Mouse (Mus musculus) gastrocnemius, adult 2 months (tissue): ENCODE results near the gene Igsf9. TPM values are rescaled to one million over a fixed set of nuclear protein-coding genes. Genes with fewer than 3 reads are reported as not detected.

Experiments
- DNase-seq: peaks from one replicate; pipeline ENCODE4 v3.0.0; 2022
- H3K27ac ChIP-seq: fragments of 200-600 bp; 2 replicates; pipeline ENCODE4 v1.8.1; 2022; ENCODE audit warnings: mild to moderate bottlenecking
- H3K4me3 ChIP-seq: fragments of 200-600 bp; 2 replicates; pipeline ENCODE4 v1.8.1; 2022; ENCODE audit warnings: mild to moderate bottlenecking, moderate library complexity
- CTCF ChIP-seq: fragments of 200-600 bp; IDR thresholded peaks from 2 replicates; pipeline ENCODE4 v1.8.1; 2022; ENCODE audit warnings: antibody characterized with exemption, mild to moderate bottlenecking, moderate library complexity
- intact Hi-C: fragments of 180-260 bp; cut with DNase I; formaldehyde crosslinking; loops from one replicate; pipeline ENCODE4 v1.15.1; 2025
- total RNA-seq, 2 experiments: library from RNA; stranded (reverse); gene quantifications; 2 replicates each; pipeline ENCODE4 v1.2.3; 2021

The Igsf9 gene
- total RNA-seq, 2 experiments from 2014 or later, result 0.67 TPM; not detected in 1

DNA sequence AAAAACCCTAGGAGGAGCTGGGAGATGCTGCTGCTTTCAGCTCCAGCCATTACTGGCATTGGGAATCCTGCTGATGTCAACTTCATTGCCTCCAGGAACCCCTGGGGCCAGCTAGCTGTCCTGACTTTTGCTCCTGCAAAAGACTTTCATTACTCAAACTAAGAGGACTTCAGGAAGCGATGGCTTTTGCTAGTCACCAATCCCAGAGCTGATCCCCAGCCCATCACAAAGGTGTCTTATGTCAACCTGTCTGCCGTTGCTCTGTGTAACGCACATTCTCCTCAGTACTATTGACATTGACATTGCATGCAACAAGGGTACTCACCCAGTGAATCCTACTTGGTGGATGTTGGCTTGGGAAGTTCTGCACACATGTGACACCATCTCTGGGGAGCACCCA lies 7.4 kb upstream of the Igsf9 start:
- no peak overlapping the region for H3K27ac ChIP-seq
- intact Hi-C loops, result no loop called here
- no peak for DNase-seq
- no peak for TF ChIP-seq CTCF
- no peak overlapping the region for H3K4me3 ChIP-seq

DNA sequence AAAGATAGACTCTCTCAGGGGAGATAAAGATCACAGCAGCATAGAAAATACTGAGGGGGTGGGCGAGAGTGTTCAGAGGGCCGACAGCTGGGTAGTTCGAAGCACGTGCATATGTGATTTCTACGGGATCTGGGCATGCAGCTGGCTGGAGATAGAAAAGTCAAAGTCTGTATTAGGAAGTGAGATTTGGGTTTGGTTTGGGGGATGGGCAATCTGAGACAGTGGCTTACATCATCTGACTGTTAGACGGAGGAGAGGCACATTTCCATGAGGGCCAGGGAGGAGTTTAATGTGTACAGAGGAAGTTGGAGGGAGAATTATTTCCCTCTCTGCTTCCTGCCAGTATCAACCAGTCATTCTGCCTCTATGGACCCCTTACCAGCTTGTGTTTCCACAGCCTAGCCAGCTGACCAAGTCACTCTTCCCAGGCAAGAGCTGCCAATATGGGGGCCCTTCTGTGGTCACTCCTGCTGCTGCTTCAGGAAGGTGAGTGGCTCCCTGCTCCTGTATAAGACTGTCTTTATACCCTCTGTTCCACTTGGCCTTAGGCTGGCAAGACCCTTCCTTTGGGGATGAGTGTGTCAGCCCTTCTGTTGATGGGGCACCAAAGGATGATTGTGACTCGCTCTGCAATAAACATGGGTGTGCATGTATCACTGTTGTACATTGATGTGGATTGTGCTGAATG lies 6.4 kb upstream of the Igsf9 start, which contains the start of gene Slamf9:
TSS of gene Slamf9 (plus strand) at position 305 of the 688 bp plus-strand sequence.
- intact Hi-C loops, result no loop called here
- Histone ChIP-seq H3K4me3 (peak within 1 kb of the TSS; percentile 3; the same call in 1 of the 2 replicates), H3K27ac (no peak within 1 kb of the TSS)
- DNase-seq, result no peak
- no peak for TF ChIP-seq CTCF

DNA sequence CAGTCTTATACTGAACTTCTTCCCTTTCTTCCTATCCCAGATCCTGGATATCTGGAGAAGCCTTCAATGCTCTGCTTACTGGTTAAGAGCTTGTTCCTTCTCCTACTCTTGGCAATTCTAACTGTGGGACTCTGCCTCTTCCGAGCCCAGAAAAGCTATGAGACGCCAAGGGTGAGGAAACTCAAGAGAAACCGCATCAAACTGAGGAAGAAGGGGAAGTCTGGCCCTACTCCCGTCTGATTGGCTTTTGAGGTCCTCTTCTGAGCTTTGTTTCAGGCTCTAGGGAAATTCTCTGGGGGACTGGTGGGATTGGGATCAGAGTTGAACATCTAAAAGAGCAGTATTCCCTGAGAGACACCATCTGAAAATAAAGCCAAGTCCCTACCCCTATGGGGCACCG lies 3.6 kb upstream of the Igsf9 start:
- no peak for DNase-seq
- no peak for TF ChIP-seq CTCF
- Histone ChIP-seq H3K4me3 (no peak overlapping the region), H3K27ac (no peak overlapping the region)
- intact Hi-C loops, result no loop called here

DNA sequence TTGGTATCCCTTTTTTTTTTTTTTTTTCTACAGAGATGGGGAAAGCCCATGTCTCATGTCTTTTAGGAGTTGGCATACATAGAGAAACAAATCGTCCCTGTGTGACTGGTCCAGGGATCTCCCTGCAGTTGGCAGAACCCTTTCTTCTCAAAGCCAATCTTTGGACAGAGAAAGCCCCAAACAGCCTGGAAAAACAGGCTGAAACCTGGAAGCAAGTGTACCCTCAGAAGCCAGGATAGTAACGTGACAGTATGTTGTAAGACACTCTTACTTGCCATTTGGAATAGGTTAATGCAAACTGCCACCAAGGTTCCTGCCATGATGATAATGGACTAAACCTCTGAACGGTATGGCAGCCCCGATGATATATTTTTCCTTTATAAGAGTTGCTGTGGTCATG lies 1.2 kb upstream of the Igsf9 start:
- DNase-seq, result no peak
- H3K4me3 ChIP-seq, result no peak overlapping the region
- intact Hi-C loops, result no loop called here
- no peak overlapping the region for H3K27ac ChIP-seq
- TF ChIP-seq CTCF, result no peak

DNA sequence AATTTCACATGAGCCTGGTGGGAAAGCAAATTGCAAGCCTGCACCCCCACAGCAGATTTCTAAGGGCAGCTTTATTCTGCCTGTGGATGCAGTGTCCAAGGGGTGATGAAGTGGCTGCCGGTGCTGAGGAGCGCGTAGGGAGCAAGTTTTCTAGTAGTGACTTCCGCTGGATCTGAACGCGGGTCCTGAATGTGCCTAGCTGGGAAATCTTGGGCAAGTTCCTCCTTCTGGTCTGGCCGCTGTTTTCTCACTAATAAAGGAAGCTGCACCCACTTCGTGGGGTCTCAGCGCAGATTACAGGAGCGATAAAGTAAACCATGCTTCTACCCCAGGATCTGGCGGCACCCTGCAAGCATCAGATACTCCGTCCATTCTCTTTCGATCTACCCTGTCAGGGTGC lies 477 bp upstream of the Igsf9 start:
- no peak for TF ChIP-seq CTCF
- Histone ChIP-seq H3K4me3 (no peak overlapping the region; the same call in 1 of the 2 replicates), H3K27ac (no peak overlapping the region)
- intact Hi-C loops, result no loop called here
- no peak for DNase-seq

DNA sequence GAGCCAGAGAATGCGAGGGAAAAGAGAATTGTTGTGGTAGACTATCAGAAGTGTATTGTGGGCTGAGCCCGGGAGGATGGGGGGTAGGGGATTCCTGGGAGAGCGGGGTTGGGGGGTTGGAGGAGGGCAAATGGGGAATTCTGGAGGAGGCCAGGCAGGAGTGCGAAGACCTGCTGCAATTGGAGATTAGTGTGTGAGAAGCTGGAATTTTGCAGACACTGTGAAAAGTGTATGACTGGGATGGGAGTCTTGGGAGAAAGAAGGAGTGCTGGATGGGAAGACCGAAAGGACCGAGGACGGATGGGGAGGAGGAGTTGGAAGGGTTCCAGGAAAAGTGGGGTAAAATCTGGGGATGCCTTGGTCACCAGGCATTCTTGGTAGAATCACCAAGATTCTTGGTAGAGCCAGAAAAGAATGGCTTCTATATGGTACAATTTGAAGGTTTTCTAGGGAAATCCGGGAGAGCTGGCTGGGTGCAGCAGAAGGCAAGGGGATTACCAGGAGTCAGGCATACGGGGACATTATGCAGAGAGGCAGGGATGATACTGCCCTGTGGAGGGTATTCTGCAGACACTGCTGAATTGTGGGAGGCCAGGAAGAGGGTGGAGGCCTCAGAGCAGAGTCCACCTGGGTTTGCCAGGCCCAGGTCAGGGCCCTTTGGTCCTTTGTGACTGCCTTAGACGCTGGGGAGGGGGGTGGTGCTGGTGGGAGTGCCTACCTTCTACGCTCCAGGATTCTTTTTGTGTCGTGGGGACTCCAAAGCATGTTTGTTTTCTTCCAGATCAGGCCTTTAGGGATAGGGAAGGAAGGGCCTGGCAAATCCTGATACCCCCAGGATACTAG lies 1.2 kb downstream of the Igsf9 start:
- H3K27ac ChIP-seq, result no peak overlapping the region
- no peak for TF ChIP-seq CTCF
- intact Hi-C loops, result no loop called here
- DNase-seq, result no peak
- H3K4me3 ChIP-seq, result peak overlapping the region; percentile 74

DNA sequence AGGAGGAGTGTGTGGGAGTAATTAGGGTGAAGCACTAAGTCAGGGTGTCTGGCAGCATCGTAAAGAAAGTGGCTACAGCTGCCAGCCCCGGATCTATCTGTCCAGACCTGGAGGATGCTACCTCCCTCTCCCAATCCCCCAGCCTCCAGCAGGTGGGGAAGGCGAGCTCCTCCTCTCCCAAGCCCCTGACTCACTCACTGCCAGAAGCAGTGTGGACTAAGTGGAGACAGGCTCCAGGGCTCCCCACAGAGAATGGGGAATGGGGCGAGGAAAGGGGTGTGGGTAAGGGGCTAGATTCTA lies 1.7 kb downstream of the Igsf9 start:
- no peak for TF ChIP-seq CTCF
- intact Hi-C loops, result no loop called here
- no peak overlapping the region for H3K4me3 ChIP-seq
- no peak overlapping the region for H3K27ac ChIP-seq
- DNase-seq, result no peak

DNA sequence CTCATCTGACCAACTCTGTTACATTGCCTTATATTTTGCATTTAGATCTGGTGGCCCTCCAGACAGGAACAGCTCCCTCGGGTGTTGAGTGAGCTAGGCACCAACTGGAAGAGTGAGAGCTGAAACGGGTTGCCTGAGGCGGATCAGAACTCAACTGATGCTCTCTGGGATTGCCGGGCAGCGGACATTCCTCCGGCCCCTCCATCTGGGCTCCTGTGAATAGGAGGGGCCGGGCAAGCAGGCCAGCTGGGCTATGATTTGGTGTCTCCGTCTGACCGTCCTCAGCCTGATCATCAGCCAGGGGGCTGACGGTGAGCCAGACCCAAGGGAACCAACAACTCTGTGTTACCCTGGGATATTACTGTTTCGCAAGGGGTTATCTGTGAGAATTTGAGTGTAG lies 2.6 kb downstream of the Igsf9 start:
- DNase-seq, result no peak
- Histone ChIP-seq H3K27ac (no peak overlapping the region), H3K4me3 (no peak overlapping the region)
- no peak for TF ChIP-seq CTCF
- intact Hi-C loops, result no loop called here

DNA sequence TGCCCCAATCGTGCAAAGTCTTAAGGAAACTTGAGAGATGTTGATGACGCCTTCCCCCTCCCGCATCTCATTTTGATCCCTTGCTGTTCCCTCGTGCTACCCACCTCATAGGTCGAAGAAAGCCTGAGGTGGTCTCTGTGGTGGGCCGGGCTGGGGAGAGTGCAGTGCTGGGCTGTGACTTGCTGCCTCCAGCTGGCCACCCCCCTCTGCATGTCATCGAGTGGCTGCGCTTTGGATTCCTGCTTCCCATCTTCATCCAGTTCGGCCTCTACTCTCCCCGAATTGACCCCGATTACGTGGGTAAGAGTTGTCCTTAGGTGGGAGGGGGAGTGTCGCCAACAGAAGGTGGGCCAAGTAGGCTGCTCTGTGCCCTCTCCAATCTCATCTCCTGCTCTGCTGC lies 3.1 kb downstream of the Igsf9 start:
- Histone ChIP-seq H3K4me3 (no peak overlapping the region), H3K27ac (no peak overlapping the region)
- TF ChIP-seq CTCF, result no peak
- intact Hi-C loops, result no loop called here
- DNase-seq, result no peak

DNA sequence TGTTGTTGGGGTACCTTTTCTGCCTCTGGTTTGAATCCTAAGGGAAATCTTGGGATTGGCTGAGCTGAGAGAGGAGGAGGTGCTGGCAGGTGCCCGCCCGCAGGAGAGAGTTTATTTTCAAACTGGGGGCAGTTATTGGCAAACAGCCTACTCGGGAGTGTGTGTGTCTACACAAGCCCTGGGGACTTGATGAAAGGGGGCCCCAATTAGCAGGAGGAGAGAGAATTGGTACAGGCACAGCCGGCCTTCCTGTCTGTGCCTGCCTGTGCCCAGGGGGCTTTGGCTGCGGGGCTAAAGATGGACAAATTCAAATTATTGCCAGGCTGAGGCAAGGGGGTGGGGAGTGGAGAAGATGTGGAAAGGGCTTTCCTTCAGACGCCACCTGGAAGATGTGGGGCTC lies 4.2 kb downstream of the Igsf9 start:
- no peak for TF ChIP-seq CTCF
- intact Hi-C loops, result no loop called here
- DNase-seq, result no peak
- H3K4me3 ChIP-seq, result no peak overlapping the region
- no peak overlapping the region for H3K27ac ChIP-seq

DNA sequence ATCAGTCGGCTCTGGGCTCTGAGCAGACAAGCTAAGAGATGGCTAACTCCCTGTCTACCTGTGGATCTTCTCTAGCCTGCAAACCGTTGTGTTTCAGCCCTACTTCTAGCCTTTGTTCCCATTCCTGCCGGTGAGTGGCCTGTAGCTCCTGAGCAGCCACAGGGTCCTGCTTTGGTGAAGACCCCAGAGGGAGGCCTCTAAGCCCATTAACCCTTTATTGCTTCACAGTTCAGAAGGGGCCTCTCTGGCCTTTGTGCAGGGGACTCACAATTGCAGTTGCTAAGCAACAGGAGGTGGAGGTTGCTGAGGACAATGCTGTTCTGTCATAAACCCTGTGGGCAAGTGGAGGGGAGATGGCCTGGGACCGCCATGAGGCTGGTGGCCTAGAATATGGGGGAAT lies 4.6 kb downstream of the Igsf9 start:
- no peak for TF ChIP-seq CTCF
- intact Hi-C loops, result no loop called here
- Histone ChIP-seq H3K27ac (no peak overlapping the region), H3K4me3 (no peak overlapping the region)
- DNase-seq, result no peak

DNA sequence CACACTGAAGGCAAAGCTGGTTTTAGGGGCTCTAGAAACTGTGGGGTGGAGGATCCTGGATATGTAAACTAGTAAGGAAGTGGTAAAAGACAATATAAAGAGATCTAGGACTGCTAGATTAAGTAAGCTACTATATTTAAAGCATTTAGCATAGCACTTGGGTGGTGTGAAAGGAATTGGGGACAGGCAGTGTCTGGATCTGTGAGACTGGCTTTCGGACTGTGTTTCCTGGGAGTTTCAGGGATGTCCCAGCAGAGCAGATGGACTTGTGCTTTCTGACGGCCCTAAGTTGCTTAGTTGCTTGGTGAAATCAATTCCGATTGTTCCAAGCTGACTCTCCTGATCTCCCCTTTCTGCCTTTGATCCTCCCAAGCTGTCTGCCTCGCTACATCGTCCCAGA lies 5.1 kb downstream of the Igsf9 start:
- TF ChIP-seq CTCF, result no peak
- Histone ChIP-seq H3K4me3 (no peak overlapping the region), H3K27ac (no peak overlapping the region)
- DNase-seq, result no peak
- intact Hi-C loops, result no loop called here

DNA sequence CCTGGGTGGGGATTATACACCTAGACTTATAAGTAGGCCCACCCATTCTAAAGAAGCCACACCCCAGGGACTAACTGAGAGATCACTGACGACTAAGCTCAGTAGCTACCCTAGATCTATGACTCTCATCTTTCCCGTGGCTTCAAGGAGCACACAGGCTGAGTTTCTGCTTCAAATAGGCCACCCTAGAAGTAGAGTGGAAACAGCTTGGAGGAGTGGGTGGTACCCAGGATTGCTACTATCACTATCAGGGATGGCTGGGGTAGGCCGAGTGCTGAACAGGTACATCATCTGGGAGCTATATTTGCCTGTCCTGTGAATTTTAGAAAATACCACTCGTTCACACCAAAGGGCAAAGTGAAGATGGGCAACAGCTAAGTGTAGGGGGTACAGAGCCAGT lies 6.3 kb downstream of the Igsf9 start:
- intact Hi-C loops, result no loop called here
- no peak overlapping the region for H3K27ac ChIP-seq
- H3K4me3 ChIP-seq, result no peak overlapping the region
- no peak for DNase-seq
- TF ChIP-seq CTCF, result no peak

DNA sequence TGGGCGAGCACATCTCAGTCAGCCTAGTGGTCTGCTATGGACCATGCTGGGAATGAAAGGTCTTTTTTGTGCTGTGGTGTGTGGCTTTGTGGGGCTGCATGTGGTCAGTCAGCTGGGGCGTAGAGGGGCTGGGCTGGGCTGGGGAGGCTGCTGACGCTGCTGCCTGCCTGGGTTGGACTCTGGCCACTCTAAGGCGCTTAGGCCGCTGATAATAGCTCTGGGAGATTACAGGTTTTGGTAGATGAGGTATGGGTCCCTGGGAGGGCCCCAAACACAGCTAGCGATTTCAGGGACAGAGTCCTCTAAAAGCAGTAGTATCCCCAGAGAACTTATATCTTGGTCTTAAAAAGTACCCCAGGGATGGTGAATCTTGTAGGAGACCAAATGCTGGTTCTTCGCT lies 7.2 kb downstream of the Igsf9 start:
- Histone ChIP-seq H3K4me3 (no peak overlapping the region), H3K27ac (no peak overlapping the region)
- no peak for DNase-seq
- TF ChIP-seq CTCF, result no peak
- intact Hi-C loops, result no loop called here
